In the genomic region with DNA sequence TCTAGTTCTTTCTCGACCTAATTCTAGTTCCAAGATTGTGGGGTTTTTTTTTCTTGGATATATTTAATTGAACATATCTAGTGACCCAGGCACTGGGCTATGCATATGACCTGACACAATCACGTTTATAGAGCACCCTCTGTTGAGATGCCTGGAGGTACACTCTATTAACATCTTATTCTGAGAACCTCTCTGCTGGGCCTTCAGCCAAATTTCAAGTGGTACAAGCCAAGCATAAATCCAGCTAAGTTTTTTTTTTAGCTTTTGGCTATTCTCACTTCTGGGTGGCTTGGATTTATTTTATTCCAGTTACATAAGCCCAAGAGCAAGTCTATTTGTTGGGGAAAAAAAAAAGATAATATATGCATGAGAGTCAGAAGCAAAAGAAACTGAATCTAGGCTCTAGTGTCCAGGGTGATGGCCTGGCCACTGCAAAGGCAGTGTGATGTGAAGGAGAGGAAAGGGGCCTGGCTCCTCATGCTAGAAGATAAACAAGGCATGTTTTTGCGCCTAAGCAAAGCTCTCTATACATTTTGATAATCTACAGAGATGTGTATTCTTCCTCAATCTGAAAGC, we compare ENCODE assay signal across 11 mouse cellular contexts.
A peak's percentile ranks its signal among the peaks of the same experiment; 100 is the strongest.
DNase-seq lines count a peak whose midpoint lies in the region; ATAC-seq and TF ChIP-seq lines count a peak whose summit lies in the region.
"Had no signal": no experiment of that assay in that cellular context is flagged by ENCODE, and none has a peak within 500 bp of the region (broad histone marks: within the 10 kb centered on the region; RNA-seq: fewer than 3 reads in every experiment).

No protein-coding gene starts in this region.

- no peak for ATAC-seq in heart, embryonic 12.5 days (ENCODE audit: insufficient number of reproducible peaks, low FRiP score)
- ATAC-seq in kidney, embryonic 15.5 days (replicated peaks; ENCODE audit: low FRiP score), result no peak
- no peak for ATAC-seq in megakaryocyte progenitor cell, adult 5-6 weeks (replicated peaks; ENCODE audit: poor library complexity)
- ATAC-seq: intestine, embryonic 16.5 days had no signal

- H3K27me3 ChIP-seq in heart, adult 2 months (ENCODE audit: control insufficient read depth, insufficient read depth, low read length), result no peaks in the 10 kb centered on the region
- no peaks in the 10 kb centered on the region for H3K27me3 ChIP-seq in heart, embryonic 12.5 days (replicated peaks)
- H3K27me3 ChIP-seq in kidney, embryonic 15.5 days, result no peaks in the 10 kb centered on the region
- H3K27me3 ChIP-seq: stomach, embryonic 15.5 days had no signal

- no peak for TF ChIP-seq EP300 in heart, adult 2 months (IDR thresholded peaks at IDR 0.05; ENCODE audit: insufficient read depth, low read depth, low read length)

- no peaks in the 10 kb centered on the region for H3K9me3 ChIP-seq in heart, embryonic 12.5 days (replicated peaks)
- no peaks in the 10 kb centered on the region for H3K9me3 ChIP-seq in kidney, embryonic 15.5 days (replicated peaks)
- H3K9me3 ChIP-seq: stomach, embryonic 15.5 days had no signal

- H3K36me3 ChIP-seq in heart, adult 2 months (ENCODE audit: control insufficient read depth, insufficient read depth, low read length), result no peaks in the 10 kb centered on the region
- no peaks in the 10 kb centered on the region for H3K36me3 ChIP-seq in heart, embryonic 12.5 days
- H3K36me3 ChIP-seq in kidney, embryonic 15.5 days, result no peaks in the 10 kb centered on the region
- H3K36me3 ChIP-seq: stomach, embryonic 15.5 days had no signal

- no peak overlapping the region for H3K4me2 ChIP-seq in heart, embryonic 12.5 days
- H3K4me2 ChIP-seq in kidney, embryonic 15.5 days, result no peak overlapping the region
- H3K4me2 ChIP-seq: stomach, embryonic 15.5 days had no signal

- WGBS in heart, adult 2 months, result 44% methylated on average over 3 of the region's 3 CpGs
- 56% methylated on average over 3 of the region's 3 CpGs for WGBS in heart, embryonic 12.5 days
- WGBS in kidney, embryonic 15.5 days, result 79% methylated on average over 3 of the region's 3 CpGs

- TF ChIP-seq POLR2A in heart, adult 2 months (IDR thresholded peaks at IDR 0.05; ENCODE audit: insufficient read depth, low read depth, low read length), result no peak
- no peak for TF ChIP-seq POLR2A in cortical plate, adult 2 months (IDR thresholded peaks at IDR 0.05; ENCODE audit: extremely low read depth, insufficient read depth, low read length)

- no peaks in the 10 kb centered on the region for H3K4me1 ChIP-seq in heart, adult 2 months (ENCODE audit: control insufficient read depth, insufficient read depth, low read length)
- 0 out of 2 replicates have a peak, but pooled peaks cover 4% of the 10 kb centered on the region for H3K4me1 ChIP-seq in heart, embryonic 12.5 days (replicated peaks)
- peaks cover 4% of the 10 kb centered on the region for H3K4me1 ChIP-seq in cortical plate, adult 2 months (ENCODE audit: control insufficient read depth, insufficient read depth, low read length)
- H3K4me1 ChIP-seq in kidney, embryonic 15.5 days, result no peaks in the 10 kb centered on the region
- H3K4me1 ChIP-seq: stomach, embryonic 15.5 days had no signal

- peak in 1 of 2 experiments; percentile 14 for DNase-seq in heart, adult 2 months
- DNase-seq in NIH3T3 (ENCODE audit: low read depth), result peak; percentile 41
- DNase-seq in left cerebral cortex, adult 9 months (ENCODE audit: low spot score in 2 of 2), result peak; percentile 52 to 74
- DNase-seq: gastrocnemius, postnatal 14 days; lung, postnatal 4 days had no signal

- no peak overlapping the region for H3K9ac ChIP-seq in heart, adult 2 months (ENCODE audit: low read depth, low read length)
- no peak overlapping the region for H3K9ac ChIP-seq in heart, embryonic 12.5 days
- H3K9ac ChIP-seq in kidney, embryonic 15.5 days, result no peak overlapping the region
- H3K9ac ChIP-seq: stomach, embryonic 15.5 days had no signal

- peak; percentile 26; the same call in 1 of the 2 replicates for TF ChIP-seq CTCF in heart, adult 2 months (IDR thresholded peaks at IDR 0.05)
- TF ChIP-seq CTCF in cortical plate, adult 2 months (IDR thresholded peaks at IDR 0.05; ENCODE audit: extremely low read depth, insufficient read depth, low read length), result no peak

- no peaks in the 10 kb centered on the region for H3K79me2 ChIP-seq in heart, adult 2 months (replicated peaks; ENCODE audit: control insufficient read depth, insufficient read depth, low read length)

- H3K27ac ChIP-seq in heart, adult 2 months, result no peak overlapping the region
- no peak overlapping the region for H3K27ac ChIP-seq in heart, embryonic 12.5 days (ENCODE audit: poor library complexity, severe bottlenecking)
- peak overlapping the region; percentile 84 for H3K27ac ChIP-seq in cortical plate, adult 2 months (ENCODE audit: insufficient read depth, low read length)
- no peak overlapping the region for H3K27ac ChIP-seq in kidney, embryonic 15.5 days
- H3K27ac ChIP-seq: stomach, embryonic 15.5 days had no signal

- H3K4me3 ChIP-seq in heart, adult 2 months, result no peak overlapping the region
- H3K4me3 ChIP-seq in heart, embryonic 12.5 days, result no peak overlapping the region
- no peak overlapping the region for H3K4me3 ChIP-seq in cortical plate, adult 2 months (ENCODE audit: insufficient read depth, low read length)
- no peak overlapping the region for H3K4me3 ChIP-seq in kidney, embryonic 15.5 days (replicated peaks)
- H3K4me3 ChIP-seq: stomach, embryonic 15.5 days had no signal

- intact Hi-C loops in heart, adult 2 months (cut with DNase I), result no loop called here
